Mouse (Mus musculus) bone marrow macrophage, adult 2 months (primary cell): Measurements from ENCODE around the gene Umad1.

Experiments
- CTCF ChIP-seq: IDR thresholded peaks from 2 replicates; pipeline ENCODE4 v1.5.1; 2012; ENCODE audit warnings: low read depth, mild to moderate bottlenecking, low read length, moderate library complexity
- POLR2A ChIP-seq: IDR thresholded peaks from 2 replicates; pipeline ENCODE4 v1.6.1; 2012; ENCODE audit warnings: mild to moderate bottlenecking, low read depth, low read length, borderline replicate concordance

DNA sequence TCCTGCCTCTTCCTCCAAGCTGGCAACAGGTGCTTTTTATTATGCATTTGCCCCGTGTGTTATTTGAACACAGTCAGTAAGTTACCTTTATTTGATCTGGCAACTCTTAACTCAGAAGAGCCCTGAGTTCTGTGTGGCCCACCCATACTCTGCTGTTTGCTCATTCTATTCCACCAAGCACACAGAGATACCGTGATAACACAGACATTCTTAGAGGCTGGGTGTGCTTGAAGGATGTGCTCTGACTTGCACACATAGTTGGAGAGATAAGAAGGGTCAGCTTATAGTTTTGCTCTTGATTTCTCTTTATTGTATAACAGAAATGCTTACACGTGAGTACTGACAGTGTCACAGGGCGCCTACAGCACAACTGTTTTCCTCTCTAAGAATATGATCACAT lies 133.9 kb downstream of the Umad1 start:
- no peak for TF ChIP-seq CTCF
- TF ChIP-seq POLR2A, result no peak
